11 mouse cellular contexts compared by ENCODE assay signal in genomic region chr6:5447546-5447945, GRCm38 (mm10). TPM values are rescaled to one million over a fixed set of nuclear protein-coding genes. Genes with fewer than 3 reads are reported as not detected.
A peak's percentile ranks its signal among the peaks of the same experiment; 100 is the strongest.
DNase-seq lines count a peak whose midpoint lies in the region; ATAC-seq and TF ChIP-seq lines count a peak whose summit lies in the region.
"Had no signal": no experiment of that assay in that cellular context is flagged by ENCODE, and none has a peak within 500 bp of the region (broad histone marks: within the 10 kb centered on the region; RNA-seq: fewer than 3 reads in every experiment).

No protein-coding gene starts in this region.

- peak overlapping the region; percentile 28; the same call in 1 of the 2 replicates for H3K27ac ChIP-seq in cerebellum, adult 2 months (ENCODE audit: insufficient read depth, low read length)
- H3K27ac ChIP-seq in neural tube, embryonic 12.5 days: no peak overlapping the region
- H3K27ac ChIP-seq in neural tube, embryonic 15.5 days (replicated peaks): no peak overlapping the region
- peak overlapping the region; percentile 83 for H3K27ac ChIP-seq in hindbrain, embryonic 10.5 days
- H3K27ac ChIP-seq in midbrain, embryonic 16.5 days (ENCODE audit: low read length): no peak overlapping the region

- H3K36me3 ChIP-seq in neural tube, embryonic 12.5 days: no peaks in the 10 kb centered on the region
- no peaks in the 10 kb centered on the region for H3K36me3 ChIP-seq in neural tube, embryonic 15.5 days
- H3K36me3 ChIP-seq in hindbrain, embryonic 10.5 days: no peaks in the 10 kb centered on the region
- H3K36me3 ChIP-seq in midbrain, embryonic 16.5 days (ENCODE audit: control insufficient read depth, insufficient read depth, low read length): no peaks in the 10 kb centered on the region
- H3K36me3 ChIP-seq: G1E had no signal

- no peak for ATAC-seq in cerebellum, adult (ENCODE audit: insufficient number of reproducible peaks, low FRiP score, low TSS enrichment)
- ATAC-seq in neural tube, embryonic 12.5 days (ENCODE audit: low FRiP score, low read depth): peak; percentile 59; the same call in 1 of the 2 replicates
- ATAC-seq in neural tube, embryonic 15.5 days (ENCODE audit: low FRiP score): no peak
- ATAC-seq in midbrain, embryonic 16.5 days: peak; percentile 58; the same call in 1 of the 2 replicates
- no peak for ATAC-seq in granulocyte monocyte progenitor cell, adult 5-6 weeks (replicated peaks; ENCODE audit: poor library complexity, severe bottlenecking)

- H3K27me3 ChIP-seq in cerebellum, adult 2 months (ENCODE audit: control insufficient read depth, insufficient read depth, low read length): no peaks in the 10 kb centered on the region
- no peaks in the 10 kb centered on the region for H3K27me3 ChIP-seq in neural tube, embryonic 12.5 days (replicated peaks)
- H3K27me3 ChIP-seq in neural tube, embryonic 15.5 days (replicated peaks): no peaks in the 10 kb centered on the region
- no peaks in the 10 kb centered on the region for H3K27me3 ChIP-seq in hindbrain, embryonic 10.5 days (ENCODE audit: insufficient read depth, poor library complexity, severe bottlenecking)
- H3K27me3 ChIP-seq in midbrain, embryonic 16.5 days (ENCODE audit: control insufficient read depth, insufficient read depth, low read depth, low read length): no peaks in the 10 kb centered on the region

- H3K4me2 ChIP-seq in neural tube, embryonic 12.5 days (replicated peaks): no peak overlapping the region
- H3K4me2 ChIP-seq in neural tube, embryonic 15.5 days: no peak overlapping the region
- no peak overlapping the region for H3K4me2 ChIP-seq in midbrain, embryonic 16.5 days (ENCODE audit: low read length)

- no peaks in the 10 kb centered on the region for H3K9me3 ChIP-seq in neural tube, embryonic 12.5 days
- H3K9me3 ChIP-seq in neural tube, embryonic 15.5 days (replicated peaks): no peaks in the 10 kb centered on the region
- no peaks in the 10 kb centered on the region for H3K9me3 ChIP-seq in hindbrain, embryonic 10.5 days
- no peaks in the 10 kb centered on the region for H3K9me3 ChIP-seq in midbrain, embryonic 16.5 days (replicated peaks; ENCODE audit: control insufficient read depth, low read length, poor library complexity, severe bottlenecking)
- H3K9me3 ChIP-seq: G1E had no signal

- H3K9ac ChIP-seq in neural tube, embryonic 12.5 days: no peak overlapping the region
- H3K9ac ChIP-seq in neural tube, embryonic 15.5 days (replicated peaks): no peak overlapping the region
- H3K9ac ChIP-seq in midbrain, embryonic 16.5 days (ENCODE audit: low read depth, low read length): no peak overlapping the region

- no peak overlapping the region for H3K4me3 ChIP-seq in cerebellum, adult 2 months (replicated peaks; ENCODE audit: insufficient read depth, low read depth, low read length)
- H3K4me3 ChIP-seq in neural tube, embryonic 12.5 days: no peak overlapping the region
- H3K4me3 ChIP-seq in neural tube, embryonic 15.5 days (replicated peaks): no peak overlapping the region
- H3K4me3 ChIP-seq in hindbrain, embryonic 10.5 days: no peak overlapping the region
- H3K4me3 ChIP-seq in midbrain, embryonic 16.5 days (ENCODE audit: low read depth, low read length): no peak overlapping the region

- no peak for TF ChIP-seq POLR2A in cerebellum, adult 2 months (IDR thresholded peaks at IDR 0.05; ENCODE audit: borderline replicate concordance, insufficient read depth, low read length)

- WGBS in cerebellum, adult 2 months: 36% methylated on average over 6 of the region's 6 CpGs
- WGBS in neural tube, embryonic 12.5 days: 46% methylated on average over 6 of the region's 6 CpGs
- 39% methylated on average over 6 of the region's 6 CpGs for WGBS in neural tube, embryonic 15.5 days
- 9% methylated on average over 6 of the region's 6 CpGs for WGBS in hindbrain, embryonic 10.5 days
- whole genome bisulfite sequencing in midbrain, embryonic 16.5 days: 16% methylated on average over 6 of the region's 6 CpGs

- peak in 1 of 2 experiments; percentile 13 for DNase-seq in cerebellum, adult 2 months
- peak; percentile 44 for DNase-seq in hindbrain, embryonic 10.5 days (ENCODE audit: low spot score)
- no peak for DNase-seq in lung, postnatal 4 days
- DNase-seq: lung, postnatal 14 days had no signal

- no peak for TF ChIP-seq CTCF in cerebellum, adult 2 months (IDR thresholded peaks at IDR 0.05; ENCODE audit: borderline replicate concordance, insufficient read depth, low read depth, low read length)

- H3K4me1 ChIP-seq in cerebellum, adult 2 months (ENCODE audit: control insufficient read depth, insufficient read depth, low read length): no peaks in the 10 kb centered on the region
- H3K4me1 ChIP-seq in neural tube, embryonic 12.5 days: no peaks in the 10 kb centered on the region
- H3K4me1 ChIP-seq in neural tube, embryonic 15.5 days: peaks cover 3% of the 10 kb centered on the region; the same call in 1 of the 2 replicates
- peaks cover 29% of the 10 kb centered on the region for H3K4me1 ChIP-seq in hindbrain, embryonic 10.5 days (replicated peaks)
- H3K4me1 ChIP-seq in midbrain, embryonic 16.5 days (ENCODE audit: control insufficient read depth, insufficient read depth, low read length): no peaks in the 10 kb centered on the region

RNA-seq across cellular contexts. Expression of gene Pdk4, which starts 48.6 kb away (rescaled TPM):
- polyA plus RNA-seq in cerebellum, adult 2 months (2012; rRNA removed): 6.5 and 7.7 TPM in 2 replicates
- 0.59 and 0.72 TPM in 2 replicates for polyA plus RNA-seq in neural tube, embryonic 12.5 days (2016; fragmentation: Nextera tagmentation; extraction: Ambion mirVana)
- 0.86 and 1.4 TPM in 2 replicates for polyA plus RNA-seq in neural tube, embryonic 15.5 days (2015; fragmentation: Nextera tagmentation; extraction: Ambion mirVana)
- polyA plus RNA-seq in hindbrain, embryonic 10.5 days (2016; fragmentation: Nextera tagmentation; extraction: Ambion mirVana): 0.65 and 0.98 TPM in 2 replicates
- 1.6 TPM in 2 replicates for polyA plus RNA-seq in midbrain, embryonic 16.5 days (2015; fragmentation: Nextera tagmentation; extraction: Ambion mirVana)
- not detected in 2 replicates for total RNA-seq in granulocyte monocyte progenitor cell, adult 5-6 weeks (2014; fragmentation: Nextera tagmentation)
- total RNA-seq in granulocyte monocyte progenitor cell, adult 5-6 weeks (2017): not detected in 2 replicates
- total RNA-seq: common myeloid progenitor, adult 5-6 weeks had no signal
- polyA plus RNA-seq: G1E had no signal

Comparison
In these comparisons a context has a peak if more than half of its experiments do, and no peak if none do; other contexts are left out.
1. ATAC-seq: peak in neural tube, embryonic 12.5 days (single experiment) and midbrain, embryonic 16.5 days (single experiment); none in cerebellum, adult (single experiment), neural tube, embryonic 15.5 days (single experiment) and granulocyte monocyte progenitor cell, adult 5-6 weeks (single experiment).
2. H3K27ac ChIP-seq: peak in cerebellum, adult 2 months (single experiment) and hindbrain, embryonic 10.5 days (single experiment); none in neural tube, embryonic 12.5 days (single experiment), neural tube, embryonic 15.5 days (single experiment) and midbrain, embryonic 16.5 days (single experiment).